Mouse (Mus musculus): Measurements from ENCODE around the gene Zfp281.

DNA sequence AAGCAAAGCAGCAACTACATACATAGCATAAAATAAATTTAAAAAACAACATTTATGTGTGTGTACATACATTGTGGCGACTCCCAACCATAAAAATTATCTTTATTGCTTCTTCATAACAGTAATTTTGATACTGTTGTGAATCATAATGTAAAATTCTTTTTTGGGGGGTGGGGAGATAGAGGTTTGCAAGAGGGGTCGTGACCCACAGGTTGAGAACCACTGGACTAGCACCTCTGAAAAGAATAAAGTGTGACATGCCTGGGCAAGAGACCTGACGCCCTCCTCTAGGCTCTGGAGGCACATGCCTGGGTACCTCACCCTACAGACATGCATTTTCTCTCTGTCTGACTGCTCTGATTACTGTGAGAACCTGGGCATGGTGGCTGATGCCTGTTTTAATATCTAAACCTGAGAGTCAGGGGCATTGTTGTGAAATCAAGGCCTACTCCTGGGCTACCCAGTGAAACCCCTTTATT lies 53.2 kb downstream of the Zfp281 start:
- TF ChIP-seq POLR2A (IDR thresholded peaks at IDR 0.05; ENCODE audit: borderline replicate concordance, insufficient read depth, low read length) (no peak), CTCF (IDR thresholded peaks at IDR 0.05; ENCODE audit: borderline replicate concordance, insufficient read depth, low read depth, low read length) (no peak)
